Mouse (Mus musculus): Measurements from ENCODE around the gene Sbno2.
A peak's percentile ranks its signal among the peaks of the same experiment; 100 is the strongest.
"Not testable (repeated sequence)": the region's sequence is repeated elsewhere in the genome, so short reads cannot be mapped to it uniquely, and the experiment has no call there.

Gene Sbno2

DNA sequence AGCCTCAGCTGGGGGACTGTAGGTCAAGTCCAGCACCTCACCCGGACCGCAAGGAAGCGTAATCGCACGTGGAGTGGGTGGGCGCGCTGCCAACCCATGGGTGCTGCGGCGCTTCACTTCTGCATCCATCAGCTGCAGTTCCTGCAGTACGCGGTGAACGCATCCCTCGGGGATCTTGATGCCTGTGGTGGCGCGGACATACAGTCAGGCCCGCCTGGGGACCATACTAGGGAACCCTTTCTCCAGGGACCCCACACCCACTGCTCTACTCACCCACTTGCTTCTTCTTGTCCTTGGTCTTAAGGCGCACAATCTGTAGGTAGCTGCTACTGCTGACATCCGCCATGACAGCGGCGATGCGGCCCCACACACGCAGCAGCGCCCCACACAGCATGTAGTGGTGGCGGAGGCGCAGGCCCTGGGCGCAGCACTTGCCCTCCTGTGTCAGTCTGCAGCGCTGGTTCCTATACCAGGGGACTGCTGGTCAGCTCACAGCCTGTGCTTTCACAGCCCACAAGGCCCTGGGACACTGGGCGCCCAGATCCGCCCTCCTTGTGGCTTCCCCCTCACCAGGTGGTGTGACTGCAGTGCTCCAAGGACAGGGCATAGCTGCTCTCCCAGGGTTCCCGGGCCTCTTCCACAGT lies 47.6 kb downstream of the Sbno2 start:
- DNase-seq (ENCODE audit: extremely low spot score, low read depth, low spot score) = no peak

DNA sequence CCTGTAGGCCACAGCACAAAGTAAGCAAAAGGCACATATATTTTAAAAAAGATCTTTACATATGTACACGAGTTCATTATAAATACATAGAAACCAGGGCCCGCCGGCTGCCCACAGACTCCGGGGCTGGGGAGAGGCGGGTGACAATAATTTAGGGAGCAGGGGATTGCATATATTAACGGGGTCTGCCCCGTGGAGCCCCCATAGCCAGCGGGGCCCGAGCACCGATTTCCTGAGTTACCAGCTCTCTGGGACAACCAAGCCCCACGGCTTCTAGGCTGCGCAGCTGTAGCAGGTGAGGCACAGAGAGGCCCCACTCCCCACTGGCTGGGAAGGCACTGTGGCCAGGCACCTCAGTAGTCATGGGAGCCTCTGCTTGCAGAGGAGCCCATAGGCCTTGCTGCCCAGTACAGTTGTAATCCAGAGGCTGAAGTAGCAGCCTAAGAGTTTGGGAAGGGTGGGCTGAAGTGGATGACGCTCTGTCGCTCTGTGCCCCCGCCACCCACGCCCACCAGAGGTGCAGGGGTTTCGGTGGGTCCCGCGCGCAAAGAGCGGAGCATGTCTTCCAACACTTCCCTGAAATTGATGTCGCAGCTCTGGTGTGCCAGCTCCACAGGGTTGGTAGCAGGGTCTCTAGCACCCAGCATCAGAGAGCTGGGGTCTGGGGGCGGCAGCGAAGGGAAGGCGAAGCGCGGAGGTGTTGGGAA lies 48.2 kb downstream of the Sbno2 start:
- no peak for DNase-seq (ENCODE audit: extremely low spot score, low read depth, low spot score)

DNA sequence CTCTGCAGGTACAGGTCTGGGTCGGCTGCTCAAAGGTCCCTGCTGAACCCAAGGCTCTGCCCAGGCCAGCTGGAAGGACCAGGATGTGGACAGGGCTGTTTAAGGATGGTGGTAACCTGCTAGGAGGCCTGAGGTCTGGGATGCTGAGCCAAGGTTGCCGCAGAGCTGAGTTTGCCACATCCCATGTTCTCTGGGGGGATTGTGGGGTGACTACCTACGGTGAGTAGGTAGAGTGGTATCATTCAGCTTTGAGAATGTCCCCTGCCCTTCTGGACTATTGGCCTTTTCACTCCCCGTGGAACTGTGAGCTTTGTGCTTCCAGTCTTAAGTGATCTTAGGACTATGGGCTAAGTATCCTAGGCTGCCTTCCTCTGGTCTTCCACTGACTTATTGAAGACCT lies 48.9 kb downstream of the Sbno2 start:
- no peak for DNase-seq (ENCODE audit: extremely low spot score, low read depth, low spot score)

DNA sequence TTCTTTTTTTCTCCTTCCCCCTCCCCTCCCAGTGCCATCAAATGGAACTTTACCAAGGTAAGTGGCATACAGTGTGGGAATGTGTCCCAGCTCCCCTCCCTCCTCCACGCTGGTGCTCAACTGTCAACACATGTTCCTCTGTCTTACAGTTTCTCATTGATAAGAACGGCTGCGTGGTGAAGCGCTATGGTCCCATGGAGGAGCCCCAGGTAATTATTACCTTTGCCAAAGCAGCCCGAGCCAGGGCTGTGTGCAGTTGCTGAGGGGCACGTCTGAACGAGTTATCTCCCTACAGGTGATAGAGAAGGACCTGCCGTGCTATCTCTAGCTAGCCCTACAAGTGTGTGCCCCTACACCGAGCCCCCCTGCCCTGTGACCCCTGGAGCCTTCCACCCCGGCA lies 49.5 kb downstream of the Sbno2 start:
- DNase-seq (ENCODE audit: extremely low spot score, low read depth, low spot score) = no peak

DNA sequence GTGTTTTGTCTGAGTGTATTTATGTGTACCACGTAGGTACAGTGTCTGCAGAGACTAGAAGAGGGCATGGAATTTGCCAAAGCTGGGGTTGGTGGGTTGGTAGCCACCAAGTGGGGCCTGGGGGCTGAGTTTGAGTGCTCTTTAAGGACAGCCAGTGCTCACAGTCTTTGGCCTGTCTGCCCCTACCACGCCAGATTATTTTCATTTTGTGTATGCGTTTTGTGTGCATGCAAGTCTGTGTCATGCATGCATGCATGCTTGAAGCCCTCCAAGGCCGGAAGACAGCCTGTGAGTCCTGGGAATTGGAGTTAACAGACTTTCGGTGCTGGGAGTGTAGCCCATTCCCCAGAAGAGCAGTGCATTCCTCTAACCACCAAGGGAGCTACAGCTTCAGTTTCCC lies 50.0 kb downstream of the Sbno2 start:
- no peak for DNase-seq (ENCODE audit: extremely low spot score, low read depth, low spot score)

DNA sequence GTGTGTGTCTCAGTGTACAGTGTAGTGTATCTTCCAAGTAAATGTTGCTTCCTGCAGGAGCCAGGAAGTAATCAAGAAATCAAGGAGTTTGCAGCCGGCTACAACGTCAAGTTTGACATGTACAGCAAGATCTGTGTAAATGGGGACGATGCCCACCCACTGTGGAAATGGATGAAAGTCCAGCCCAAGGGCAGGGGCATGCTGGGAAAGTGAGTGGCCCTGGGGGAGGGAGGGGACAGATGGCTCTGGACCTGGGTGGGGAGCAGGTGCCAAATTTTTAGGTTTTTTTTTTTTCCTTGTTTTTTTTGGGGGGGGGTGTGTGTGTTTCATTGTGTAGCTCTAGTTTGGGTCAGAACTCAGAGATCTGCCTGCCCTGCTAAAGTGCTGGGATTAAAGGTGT lies 50.5 kb downstream of the Sbno2 start:
- not testable (repeated sequence) for DNase-seq (ENCODE audit: extremely low spot score, low read depth, low spot score)

DNA sequence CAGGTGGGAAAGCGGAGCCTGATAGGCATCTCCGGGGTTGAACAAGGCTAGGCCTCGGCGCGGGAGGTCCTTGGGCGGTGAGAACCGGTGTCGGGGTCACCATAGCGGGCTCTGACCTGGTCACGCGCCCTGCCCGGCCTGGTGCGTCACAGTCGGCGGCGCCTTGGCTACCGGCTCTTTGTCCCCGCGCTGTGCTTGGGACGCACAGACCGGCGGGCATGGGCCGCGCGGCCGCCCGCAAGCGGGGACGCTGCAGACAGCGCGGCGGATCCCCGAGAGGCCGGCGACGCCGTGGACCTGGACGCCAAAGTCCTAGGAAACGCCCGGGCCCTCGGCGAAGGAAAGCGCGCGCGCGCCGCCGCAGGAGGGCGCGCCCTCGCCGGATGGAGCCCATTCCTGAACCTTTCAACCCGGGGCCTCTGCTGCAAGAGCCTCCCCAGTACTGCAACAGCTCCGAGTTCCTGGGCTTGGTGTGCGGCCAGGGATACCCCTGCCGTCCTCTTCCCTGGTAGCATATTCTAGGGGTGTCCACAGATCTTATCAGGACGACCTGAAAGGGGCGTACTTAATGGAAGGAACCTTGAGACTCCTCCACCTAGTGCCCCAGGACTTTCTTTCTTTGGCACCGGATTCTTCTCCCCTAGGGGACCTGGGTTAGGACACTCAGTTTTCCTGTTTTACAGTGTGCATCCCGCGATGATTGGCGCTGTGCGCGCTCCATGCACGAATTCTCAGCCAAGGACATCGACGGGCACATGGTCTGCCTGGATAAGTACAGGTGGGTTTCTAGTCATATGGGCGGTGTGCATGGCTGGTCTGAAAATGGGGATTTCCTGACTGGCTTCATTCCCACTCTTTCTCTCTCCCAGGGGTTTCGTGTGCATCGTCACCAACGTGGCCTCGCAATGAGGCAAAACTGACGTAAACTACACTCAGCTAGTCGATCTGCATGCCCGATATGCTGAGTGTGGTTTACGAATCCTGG lies 51.2 kb downstream of the Sbno2 start:
- no peak for DNase-seq (ENCODE audit: extremely low spot score, low read depth, low spot score)

DNA sequence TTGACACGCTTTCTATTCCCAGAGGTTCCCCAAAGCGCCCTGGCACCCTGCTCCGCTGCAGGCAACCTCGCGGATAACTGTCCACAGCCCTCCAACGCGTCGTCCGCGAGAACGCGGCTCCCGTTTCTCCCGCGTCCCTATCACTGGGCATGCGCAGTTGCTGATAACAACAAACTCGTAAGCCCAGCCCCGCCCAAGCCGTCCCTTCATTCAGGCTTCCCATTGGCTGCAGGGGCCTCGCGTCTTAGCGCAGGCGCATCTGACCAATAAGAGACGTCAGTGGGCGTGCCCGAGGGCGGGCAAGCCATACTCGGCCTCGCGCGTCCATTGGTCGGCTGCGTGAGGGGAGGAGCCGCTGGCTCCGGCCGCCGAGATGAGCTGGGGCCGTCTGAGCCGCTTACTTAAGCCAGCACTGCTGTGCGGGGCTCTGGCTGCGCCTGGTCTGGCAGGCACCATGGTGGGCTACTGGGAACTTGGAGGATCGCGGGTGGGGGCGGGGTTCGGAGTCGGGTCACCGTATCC lies 52.1 kb downstream of the Sbno2 start:
- DNase-seq (ENCODE audit: extremely low spot score, low read depth, low spot score) = peak; percentile 96

DNA sequence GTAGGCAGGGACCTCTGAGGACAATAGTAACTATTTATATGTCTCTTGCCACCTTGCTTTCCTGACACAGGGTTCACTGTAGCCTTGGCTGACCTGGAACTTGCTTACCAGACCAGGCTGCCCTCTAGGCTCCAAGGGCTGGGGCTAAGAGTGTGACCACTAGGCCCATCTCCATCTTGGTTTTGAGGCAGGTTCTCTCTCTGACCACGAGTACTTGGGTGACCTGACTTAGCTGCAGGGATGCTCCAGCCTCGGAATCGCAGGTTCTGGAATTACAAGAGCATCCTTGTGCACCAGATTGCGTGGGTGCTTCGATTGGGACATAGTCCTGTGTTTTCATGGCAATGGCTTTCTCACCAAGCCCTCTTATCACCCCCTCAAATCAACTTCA lies 53.0 kb downstream of the Sbno2 start:
- DNase-seq (ENCODE audit: extremely low spot score, low read depth, low spot score) = no peak

DNA sequence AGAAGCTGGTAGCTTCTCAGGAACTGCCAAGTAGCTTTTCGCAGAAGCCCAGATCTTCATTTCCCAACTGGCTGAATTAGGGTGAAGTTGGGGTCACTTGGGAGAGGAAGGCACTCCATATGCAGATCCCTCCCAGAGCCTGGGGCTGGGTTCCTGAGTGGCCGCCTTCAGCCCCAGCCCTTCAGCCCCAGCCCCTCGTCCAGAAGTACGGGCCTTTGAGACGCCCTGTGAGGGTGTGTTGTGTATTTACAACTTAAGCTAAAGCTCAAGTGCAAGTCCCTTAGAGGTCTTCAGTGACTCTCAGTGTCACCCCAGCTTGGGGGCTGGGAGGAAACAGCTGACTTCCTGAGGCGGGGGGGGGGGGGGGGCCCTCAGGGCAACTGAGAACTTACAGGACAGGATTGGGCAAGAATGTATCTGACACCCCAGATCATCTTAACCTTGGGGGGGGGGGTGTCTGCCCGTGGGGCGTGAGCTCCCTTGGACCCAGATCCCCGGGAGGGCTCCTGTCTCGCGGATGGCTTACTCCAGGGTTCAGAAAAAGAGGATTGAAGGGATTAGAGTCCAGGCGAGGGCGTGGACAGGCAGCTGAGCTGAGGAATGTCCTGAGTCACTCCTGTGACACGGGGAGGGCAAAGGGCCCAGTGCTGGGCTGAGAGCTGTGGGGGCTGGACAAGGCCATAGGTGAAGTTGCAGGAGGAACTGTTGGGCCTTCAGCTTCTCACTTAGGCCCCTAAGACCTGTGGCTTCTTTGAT lies 53.6 kb downstream of the Sbno2 start:
- DNase-seq (ENCODE audit: extremely low spot score, low read depth, low spot score) = no peak

DNA sequence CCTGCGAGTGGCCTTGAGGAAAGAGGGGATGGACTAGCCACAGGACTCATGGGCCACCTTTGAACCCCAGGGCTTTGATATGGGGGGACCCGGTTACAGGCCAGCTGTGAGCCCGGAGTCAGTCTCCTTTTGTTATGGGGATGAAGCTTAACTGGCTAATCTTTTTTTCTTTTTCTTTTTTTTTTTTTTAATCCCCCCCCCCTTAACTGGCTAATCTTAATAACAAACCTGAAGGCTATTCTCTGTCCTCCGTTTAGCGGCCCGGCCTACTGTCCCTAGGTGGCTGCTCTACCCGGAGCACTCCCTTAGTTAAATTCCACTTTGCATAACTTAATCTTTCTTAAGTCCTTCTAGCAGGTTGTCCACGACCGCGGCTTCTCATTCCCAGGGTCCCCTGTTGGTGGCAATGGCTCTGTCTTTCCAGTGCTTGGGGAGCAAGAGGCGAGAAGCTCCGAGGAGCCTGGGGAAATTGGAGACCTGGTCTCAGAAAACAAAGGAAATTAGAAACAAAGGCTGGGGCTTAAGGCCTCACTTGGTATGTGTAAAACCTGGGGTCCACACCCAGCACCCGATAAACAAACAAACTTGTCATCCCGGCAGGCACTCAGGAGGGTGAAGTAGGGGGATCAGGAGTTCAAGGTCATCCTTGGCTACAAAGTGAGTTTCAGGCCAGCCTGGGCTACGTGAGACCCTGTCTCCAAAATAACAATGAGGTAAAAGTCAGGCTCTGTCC lies 54.3 kb downstream of the Sbno2 start:
- no peak for DNase-seq (ENCODE audit: extremely low spot score, low read depth, low spot score)

DNA sequence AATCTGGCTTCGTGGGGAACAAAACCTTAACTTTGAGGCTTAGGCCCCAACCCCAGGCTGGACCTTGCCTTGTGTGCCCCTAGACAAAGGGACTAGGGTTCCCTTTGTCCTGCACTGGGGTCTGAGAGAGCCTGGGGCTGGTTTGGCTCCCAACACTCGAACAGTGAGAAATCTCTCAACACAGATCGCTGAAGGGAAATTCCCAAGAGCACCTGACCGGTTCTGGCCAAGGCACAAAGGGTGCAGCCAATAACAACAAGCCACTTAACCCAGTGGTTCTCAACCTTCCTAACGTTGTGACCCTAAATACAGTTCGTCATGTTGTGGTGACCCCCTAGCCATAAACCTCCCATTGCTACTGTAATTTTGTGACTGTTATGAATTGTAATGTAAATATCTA lies 55.1 kb downstream of the Sbno2 start:
- DNase-seq (ENCODE audit: extremely low spot score, low read depth, low spot score) = no peak

DNA sequence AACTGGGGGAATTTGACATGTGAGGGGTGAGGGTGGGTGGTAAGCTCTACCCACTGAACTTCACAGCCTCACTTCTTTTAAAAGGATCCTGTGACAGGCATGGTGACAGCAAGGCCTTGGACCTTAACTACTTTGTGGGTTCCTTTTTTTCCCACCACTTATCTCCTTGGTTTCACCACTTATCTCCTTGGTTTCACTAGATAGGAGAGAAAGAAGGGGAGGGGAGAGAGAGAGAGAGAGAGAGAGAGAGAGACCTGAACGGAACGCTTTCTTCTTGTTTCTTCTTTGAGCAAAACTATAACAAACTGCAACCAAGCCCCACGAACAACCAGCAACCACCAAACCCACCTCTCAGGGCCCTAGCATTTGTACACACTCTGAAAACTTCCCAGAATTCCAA lies 56.5 kb downstream of the Sbno2 start:
- no peak for DNase-seq (ENCODE audit: extremely low spot score, low read depth, low spot score)

DNA sequence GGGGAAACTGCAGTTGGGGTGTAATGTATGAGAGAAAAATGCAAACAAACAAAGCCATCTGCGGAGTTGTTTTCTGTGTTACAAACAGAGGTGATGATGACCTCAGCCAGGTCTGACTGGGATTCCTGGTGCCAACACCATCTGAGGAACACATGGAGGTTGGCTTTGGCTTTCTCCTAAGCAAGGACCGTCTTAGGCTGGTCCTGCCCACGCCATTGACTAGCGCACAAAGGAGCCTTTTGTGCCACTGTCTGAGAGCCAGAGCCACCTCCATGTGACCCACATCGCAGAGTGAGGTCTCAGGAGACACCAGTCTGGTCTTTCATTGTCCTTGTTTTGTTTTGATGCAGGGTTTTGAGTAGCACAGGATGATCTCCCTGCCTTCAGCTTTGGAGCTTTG lies 57.0 kb downstream of the Sbno2 start:
- DNase-seq (ENCODE audit: extremely low spot score, low read depth, low spot score) = no peak

DNA sequence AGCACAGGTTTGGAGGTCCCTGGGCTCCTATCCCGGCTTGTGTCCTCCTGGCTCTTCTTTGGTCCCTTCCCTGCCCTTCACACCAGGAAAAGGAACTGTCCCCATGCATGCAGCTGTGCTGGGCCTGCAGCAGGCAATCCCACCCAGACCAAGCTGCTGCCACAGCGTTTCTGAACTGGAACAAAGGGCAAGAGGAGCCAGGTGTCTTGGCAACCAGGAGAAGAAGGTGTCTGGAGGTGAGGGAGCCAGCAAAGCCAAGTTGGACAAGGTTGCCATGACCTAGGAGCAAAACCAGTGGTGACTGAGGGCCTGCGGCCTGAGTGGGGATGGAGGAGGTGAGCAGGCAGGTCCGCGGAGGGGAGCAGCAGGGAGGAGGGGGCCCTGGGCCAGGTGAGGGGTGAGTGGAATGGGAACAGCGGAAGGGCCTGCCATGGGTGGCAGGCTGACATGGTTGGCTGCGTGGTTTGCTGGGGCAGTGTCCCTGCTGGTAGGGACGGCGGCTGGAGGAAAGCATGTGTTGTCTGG lies 58.3 kb downstream of the Sbno2 start, which contains the start of gene Gpx4:
Gene Gpx4, plus strand, starts transcription at position 126 of the 525 bp plus-strand sequence.
- DNase-seq (ENCODE audit: extremely low spot score, low read depth, low spot score) = no peak

DNA sequence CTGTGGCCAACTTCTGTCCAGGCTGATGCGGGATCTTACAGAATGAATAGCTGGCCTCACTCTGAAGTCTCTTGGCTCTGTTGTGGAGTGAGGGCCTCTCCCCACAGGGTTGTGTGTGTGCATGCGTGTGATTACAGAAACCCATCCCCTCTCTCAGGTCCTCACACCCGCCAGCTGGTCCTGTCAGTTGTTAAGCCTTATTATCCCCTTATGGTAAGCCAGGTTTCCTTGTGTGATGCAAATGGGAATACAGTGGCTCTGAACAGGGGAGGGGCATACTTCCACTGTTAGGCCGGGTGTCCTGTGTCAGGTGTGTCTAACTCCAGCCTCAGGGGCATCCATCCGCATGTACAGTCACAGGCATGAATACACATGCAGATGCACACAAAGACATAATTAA lies 59.6 kb downstream of the Sbno2 start:
- DNase-seq (ENCODE audit: extremely low spot score, low read depth, low spot score) = no peak

DNA sequence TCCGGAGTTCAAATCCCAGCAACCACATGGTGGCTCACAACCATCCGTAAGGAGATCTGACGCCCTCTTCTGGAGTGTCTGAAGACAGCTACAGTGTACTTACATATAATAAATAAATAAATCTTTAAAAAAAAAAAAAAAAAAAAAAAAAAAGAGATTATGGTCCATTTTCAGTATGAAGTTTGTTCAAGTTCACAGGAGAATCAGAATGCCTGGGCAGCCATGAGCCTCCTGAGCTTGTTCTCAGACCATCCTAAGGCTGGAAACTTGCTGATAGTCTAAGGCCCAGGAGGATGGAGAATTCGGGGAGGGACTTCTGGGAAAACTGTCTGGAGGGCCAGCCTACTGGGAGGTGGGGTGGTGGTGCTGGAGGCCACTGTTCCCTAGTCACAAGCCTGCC lies 60.0 kb downstream of the Sbno2 start:
- DNase-seq (ENCODE audit: extremely low spot score, low read depth, low spot score) = not testable (repeated sequence)

DNA sequence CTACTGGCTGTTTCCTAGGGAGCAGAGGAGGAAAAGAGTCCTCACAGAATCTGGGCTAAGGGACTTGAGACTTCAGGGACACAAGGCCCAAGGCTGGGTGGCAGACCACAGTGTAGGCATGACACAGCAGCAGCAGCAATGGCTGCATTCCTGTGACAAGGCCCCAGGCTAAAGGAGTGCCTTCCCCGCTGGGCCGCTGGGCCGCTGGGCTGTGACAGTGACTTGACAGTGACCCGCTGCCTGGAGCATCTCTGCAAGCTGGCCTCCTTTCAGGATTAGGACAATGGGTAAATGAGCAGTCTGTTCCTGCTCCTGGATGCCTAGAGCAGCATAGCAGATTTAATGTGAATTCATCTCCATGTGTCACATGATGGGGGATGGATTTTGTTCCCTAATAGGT lies 61.3 kb downstream of the Sbno2 start:
- DNase-seq (ENCODE audit: extremely low spot score, low read depth, low spot score) = no peak

DNA sequence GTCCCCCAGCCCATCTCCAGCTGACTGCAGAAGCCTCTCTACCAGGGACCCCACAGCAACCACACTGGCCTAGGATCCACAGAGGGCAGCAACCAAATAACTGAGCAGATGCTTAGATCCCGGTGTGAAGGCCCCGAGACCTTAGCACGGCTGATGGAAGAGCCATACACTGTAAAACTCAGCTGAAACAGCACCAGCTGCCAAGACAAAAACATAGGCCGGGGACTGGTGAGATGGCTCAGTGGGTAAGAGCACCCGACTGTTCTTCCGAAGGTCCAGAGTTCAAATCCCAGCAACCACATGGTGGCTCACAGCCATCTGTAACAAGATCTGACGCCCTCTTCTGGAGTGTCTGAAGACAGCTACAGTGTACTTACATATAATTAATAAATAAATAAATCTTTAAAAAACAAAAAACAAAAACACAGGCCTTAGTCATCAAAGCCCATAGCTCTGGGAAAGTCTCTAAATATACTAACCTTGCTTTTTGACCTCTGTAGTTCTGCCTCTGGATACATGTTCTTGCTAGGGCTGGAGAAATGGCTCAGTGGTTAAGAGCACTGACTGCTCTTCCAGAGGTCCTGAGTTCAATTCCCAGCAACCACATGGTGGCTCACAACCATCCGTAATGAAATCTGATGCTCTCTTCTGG lies 63.8 kb downstream of the Sbno2 start:
- DNase-seq (ENCODE audit: extremely low spot score, low read depth, low spot score) = not testable (repeated sequence)

Measured in hindlimb bud, embryonic 11.5 days (tissue).